Mouse (Mus musculus): ENCODE measurements around the gene March10. TPM values are rescaled to one million over a fixed set of nuclear protein-coding genes. Genes with fewer than 3 reads are reported as not detected.

Gene March10
- total RNA-seq, 2 experiments from 2014 or later = 0.09 TPM; not detected in 1

DNA sequence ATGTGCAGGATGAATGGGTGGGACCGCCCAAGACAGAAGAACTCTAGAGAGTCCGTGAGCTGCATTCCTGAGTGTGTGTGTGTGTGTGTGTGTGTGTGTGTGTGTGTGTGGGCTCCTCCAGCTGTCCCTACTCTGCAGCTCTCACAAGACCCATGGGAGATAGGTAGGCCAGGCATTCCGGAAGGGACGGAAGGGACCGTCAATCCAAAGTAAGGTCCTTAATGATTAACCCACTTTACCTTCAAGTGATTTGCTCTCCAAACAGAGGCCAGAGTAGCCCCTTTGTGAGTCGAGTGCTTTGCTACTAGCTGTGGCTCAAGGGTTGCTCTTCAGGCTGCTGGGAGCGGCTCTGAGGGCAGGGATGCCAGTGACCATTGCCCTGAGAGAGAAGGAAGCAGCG lies 104.4 kb downstream of the March10 start:
- no peak for DNase-seq

DNA sequence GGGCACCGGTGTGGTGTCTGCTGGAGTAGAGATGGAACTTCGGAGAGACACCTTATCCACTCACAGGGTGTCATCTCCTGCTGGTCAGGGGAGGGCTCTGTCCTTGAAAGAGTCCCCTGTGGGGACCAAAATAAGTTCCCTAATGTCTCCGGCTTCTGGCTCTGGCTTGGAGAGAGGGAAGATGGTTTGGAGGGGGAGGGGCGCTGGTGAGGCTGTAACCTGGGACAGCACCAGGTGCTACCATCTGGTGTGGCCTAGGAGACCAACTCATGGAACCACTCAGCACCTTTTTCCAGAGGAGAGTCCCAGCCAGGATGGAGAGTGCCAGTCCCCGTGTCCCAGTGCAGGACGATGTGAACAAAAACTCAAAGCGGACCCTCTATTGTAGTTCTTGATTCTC lies 105.9 kb downstream of the March10 start:
- DNase-seq = no peak

DNA sequence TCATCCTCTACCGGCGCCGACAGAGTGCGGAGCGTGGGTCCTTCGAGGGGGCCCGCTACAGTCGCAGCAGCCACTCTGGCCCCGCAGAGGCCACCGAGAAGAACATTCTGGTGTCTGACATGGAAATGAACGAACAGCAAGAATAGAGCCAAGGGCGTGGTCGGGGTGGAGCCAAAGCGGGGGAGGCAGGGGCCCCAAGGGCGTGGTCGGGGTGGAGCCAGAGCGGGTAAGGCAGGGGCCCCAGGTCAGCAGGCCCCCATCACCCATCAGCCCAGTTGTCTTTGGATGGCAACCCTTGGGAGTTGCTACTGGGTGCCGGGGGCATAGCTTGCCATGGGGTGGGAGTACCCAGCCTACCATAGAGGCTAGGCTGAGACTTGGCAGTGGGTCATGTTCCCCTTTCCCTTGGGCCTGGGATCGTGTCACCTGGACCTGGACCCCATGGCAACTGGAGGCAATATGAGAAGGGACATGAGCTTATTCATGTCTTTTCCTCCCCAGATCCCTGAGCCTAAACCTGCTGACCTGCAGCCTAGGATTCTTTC lies 106.7 kb downstream of the March10 start:
- no peak for DNase-seq

DNA sequence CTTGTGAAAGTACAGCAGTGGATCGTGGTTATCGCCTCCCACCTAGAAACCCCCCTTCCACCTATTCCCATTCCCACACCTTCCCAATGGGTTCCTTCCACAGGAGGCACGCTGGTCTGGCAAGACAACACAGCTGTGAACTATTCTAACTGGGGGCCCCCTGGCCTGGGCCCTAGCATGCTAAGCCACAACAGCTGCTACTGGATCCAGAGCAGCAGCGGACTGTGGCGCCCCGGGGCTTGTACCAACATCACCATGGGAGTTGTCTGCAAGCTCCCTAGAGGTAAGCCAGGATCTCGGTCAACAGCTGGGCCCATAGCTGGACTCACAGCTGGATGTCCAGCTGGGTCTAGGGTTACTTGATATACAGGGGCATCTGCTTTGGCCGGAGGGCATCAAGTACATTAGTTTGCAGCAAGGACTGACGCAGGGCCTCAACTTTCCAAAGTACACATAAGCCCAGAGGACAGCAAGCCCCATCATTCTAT lies 108.0 kb downstream of the March10 start:
- no peak for DNase-seq

DNA sequence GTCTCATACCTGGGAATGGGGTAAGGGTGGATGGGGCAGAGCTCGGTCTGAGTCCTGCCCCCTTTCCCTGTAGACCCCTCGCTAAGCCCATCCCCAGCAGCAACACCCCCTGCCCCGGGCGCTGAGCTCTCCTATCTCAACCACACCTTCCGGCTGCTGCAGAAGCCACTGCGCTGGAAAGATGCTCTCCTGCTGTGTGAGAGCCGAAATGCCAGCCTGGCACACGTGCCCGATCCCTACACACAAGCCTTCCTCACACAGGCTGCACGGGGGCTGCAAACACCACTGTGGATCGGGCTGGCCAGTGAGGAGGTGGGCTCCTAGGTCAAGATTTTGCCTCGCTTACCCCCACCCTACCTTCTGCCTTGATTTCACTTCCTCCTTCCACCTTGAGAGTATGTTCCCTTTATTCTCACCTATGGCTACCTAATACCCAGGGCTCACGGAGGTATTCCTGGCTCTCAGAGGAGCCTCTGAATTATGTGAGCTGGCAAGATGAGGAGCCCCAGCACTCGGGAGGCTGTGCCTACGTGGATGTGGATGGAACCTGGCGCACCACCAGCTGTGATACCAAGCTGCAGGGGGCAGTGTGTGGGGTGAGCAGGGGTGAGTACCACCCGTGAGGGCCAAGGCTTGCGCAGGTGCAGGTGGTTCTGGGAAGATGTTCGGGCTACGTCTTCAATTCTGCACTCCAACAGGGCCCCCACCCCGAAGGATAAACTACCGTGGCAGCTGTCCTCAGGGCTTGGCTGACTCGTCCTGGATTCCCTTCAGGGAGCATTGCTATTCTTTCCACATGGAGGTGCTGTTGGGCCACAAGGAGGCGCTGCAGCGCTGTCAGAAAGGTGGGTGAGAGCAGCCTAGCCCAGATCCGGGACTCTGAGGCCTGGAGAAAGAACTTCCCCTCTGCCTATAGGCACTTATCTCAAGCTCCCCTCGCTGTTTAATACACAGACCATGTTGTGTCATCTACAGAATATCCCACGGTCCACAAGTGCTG lies 109.1 kb downstream of the March10 start:
- peak; percentile 91 for DNase-seq

DNA sequence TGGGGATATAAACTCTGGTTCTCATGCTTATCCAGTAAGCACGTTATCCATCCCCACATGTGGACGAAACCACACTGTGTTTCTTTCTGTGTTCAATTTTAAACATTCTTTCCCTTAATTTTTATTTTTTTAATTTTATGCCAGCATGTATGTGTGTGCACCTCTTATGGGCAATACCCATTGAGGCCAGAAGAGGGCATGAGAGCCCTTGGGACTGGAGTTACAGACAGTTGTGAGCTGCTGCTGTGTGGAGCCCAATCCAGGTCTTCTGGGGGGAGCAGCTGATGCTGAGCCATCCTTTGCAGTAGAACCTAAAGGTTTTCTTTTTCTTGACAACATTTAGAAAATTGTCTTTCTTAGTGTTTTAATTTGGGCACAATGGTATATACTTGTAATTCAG lies 111.3 kb downstream of the March10 start:
- DNase-seq = peak; percentile 54

DNA sequence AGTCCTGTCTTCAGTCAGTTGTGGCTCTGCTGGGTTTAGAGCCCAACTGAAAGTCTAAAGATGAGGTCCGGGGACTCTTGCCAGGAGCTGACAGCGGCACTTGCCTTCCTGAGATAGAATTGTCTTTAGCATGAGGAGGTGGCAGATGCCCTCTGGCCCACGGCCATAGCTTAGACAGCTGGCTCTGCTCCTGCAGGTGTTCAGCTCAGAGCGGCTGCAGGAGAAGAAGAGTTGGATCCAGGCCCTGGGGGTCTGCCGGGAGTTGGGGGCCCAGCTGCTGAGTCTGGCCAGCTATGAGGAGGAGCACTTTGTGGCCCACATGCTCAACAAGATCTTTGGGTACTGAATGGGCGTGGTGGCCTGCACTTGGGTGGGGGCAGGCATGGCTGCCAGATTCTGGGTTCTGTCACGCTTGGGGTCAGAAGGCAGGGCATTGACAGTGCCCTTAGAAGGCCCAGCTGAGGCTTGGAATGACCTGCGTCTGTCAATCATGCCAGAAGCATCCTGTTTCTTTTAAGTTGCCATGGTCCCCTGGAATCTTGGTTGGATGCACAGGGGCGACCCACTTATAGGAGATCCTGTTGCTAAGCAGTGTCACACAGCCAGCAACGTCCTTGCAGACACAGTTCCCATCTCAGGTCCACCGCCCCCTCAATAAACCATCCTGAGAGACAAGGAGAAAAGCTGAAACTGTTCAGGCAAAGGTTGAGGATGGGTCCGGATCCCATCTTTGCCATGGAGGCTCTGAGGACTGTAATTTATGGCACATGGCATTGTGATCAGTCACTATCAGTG lies 117.7 kb downstream of the March10 start:
- no peak for DNase-seq

DNA sequence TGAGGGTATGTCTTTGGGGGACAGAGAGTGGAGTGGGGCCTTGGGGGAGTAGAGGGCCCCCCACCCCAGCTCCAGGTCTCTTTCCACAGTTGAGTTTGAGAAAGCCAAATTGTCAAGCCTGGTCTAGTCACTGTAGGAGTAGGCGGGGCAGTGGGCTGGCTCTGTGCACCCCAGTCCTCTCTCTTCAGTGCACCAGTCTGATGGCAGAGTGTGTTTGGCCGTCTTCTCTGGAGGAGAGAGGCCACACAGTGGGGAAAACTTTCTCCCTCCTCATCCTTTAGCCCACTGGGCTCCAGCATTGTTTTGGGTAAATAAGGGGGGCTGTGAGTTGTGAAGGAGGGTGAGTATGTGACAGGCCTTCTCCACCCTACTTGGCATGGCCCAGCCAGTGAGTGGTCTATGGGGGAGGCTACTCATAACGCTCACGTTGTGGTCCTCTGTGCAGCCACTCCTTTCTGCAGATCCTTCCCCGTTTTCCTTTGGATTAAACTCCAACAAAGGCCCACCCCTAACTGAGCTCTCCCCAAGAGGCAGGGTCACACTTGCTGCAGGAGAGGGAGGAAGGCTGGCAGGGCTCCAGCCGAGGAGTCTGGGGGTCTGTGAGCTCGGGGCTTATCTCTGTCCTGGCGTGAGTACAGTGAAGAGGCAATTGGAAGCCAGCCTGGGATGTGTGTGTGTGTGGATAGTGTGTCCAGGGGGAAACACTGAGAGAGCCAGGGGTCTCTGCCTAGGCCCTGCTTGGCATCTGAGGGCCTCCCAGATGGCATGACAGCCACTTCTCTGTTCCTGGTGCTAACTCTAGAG lies 122.5 kb downstream of the March10 start:
- DNase-seq = peak; percentile 55

DNA sequence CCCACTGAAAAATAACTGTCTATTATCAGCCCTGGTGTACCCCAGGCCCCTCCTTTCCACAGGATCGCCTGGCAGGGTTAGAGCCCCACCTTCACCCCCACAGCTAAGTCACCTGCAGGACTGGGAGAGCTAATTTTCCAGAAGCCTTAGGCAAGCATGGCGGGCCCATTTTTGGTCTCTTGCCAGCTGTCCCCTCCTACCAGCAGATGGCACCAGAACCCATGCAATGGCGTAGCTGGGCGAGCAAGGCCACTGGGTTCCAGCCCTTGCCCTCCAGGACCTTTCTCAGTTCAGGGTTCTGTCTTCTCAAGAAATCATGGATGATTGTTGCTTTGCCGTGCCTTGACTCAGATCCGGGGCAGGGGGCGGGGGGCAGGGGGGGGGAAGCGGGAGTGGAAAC lies 124.1 kb downstream of the March10 start:
- DNase-seq = peak; percentile 81

DNA sequence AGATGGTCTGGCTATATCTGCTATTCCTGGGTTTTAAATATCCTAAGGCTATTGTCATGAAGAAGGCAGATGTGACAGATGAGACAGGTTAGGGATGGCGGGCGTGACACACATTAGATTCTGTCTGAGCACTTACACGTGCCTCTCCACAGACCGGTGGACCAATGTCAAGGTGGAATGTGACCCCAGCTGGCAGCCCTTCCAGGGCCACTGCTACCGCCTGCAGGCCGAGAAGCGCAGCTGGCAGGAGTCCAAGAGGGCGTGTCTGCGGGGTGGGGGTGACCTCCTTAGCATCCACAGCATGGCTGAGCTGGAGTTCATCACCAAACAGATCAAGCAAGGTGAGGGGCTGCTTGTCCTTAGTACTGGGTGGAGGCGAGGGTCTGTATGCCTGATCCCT lies 124.8 kb downstream of the March10 start:
- DNase-seq = peak; percentile 89

DNA sequence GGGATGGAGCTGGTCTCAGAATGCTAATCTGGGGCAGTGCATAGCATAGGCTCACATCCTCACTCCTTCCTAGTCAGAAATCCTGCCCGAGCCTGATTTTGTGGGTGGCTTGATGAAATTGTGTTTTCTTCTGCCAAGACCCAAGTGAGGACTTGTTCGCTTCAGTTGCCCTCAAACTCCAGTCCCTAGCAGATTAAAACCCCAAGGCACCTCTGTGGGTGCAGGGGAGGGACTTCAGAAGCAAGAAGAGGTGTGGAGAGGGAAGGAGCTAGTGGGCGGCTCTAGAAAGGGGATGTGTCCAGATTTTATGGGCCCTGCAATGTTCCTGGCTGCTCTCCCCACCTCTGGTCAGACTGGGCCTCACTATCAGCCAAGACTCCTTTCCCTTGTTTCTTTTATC lies 125.4 kb downstream of the March10 start:
- DNase-seq = no peak

DNA sequence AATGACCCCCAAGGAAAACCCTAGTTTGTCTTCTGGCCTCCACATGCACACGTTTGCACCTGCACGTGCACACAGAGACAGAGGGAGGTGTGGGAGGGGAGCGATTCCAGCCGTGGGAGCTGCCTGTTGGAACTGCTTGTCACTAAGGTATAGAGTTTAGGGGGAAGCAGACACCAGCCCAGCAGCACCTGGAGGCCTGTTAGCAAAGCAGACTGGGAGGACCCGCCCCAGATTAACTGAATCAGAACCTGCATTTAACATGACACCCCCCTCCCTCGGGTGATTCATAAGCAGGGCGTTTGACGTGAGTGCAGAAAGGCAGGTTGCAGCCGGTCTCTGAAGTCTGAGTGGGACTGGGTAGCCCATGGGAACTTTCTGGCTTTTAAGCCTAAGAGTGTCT lies 126.6 kb downstream of the March10 start:
- DNase-seq = no peak

DNA sequence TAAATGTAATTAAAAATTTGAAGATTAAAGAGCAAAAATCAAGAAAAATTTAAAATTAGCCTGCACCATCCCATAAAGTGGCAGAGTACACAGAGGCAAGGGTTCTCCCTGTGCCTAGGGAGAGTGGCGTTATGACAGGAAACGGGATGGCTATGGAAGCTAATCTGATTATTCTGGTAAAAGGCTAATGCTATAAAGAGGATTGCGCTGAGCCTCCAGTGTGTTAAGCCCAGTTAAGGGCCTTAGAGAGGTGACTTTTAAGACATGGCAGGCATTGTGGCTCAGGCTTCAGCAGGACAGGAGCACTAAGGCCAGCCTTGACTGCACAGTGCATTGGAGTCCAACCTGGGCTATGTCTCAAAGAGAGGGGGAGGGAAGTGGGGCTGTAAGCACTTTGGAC lies 129.4 kb downstream of the March10 start:
- no peak for DNase-seq

DNA sequence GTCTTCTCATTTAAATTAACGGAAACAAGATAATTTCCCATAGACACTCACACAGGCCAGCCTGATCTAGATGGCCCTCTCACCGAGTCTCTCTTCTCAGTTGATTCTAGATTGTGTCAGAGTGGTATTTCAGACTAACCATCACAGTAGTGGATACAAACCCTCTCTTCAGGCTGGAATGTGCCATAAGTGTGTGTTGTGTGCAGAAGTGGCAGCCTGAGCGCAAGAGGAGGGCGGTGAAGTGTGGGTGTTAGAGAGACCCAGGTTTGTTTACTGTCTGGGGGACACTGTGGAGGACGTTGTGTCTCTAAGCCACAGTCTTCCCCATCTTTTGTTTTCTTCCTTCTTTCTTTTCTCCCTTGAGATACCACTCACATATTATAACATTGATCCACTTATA lies 133.0 kb downstream of the March10 start:
- no peak for DNase-seq

DNA sequence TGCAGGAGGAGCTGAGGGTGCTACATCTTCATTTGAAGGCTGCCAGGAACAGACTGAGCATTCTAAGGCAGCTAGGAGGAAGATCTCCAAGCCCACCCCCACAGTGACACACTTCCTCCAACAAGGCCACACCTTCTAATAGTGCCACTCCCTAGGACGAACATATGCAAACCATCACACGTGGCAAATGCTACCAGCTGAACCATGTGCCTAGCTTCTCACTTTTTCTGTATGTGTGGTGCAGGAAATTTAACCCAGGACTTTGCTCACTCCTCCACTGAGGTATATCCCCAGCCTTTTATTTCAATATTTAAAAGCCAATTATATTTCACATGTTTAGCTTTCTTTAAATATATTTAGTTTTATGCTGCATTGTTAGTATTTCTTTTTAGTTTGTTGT lies 135.4 kb downstream of the March10 start:
- DNase-seq = no peak

DNA sequence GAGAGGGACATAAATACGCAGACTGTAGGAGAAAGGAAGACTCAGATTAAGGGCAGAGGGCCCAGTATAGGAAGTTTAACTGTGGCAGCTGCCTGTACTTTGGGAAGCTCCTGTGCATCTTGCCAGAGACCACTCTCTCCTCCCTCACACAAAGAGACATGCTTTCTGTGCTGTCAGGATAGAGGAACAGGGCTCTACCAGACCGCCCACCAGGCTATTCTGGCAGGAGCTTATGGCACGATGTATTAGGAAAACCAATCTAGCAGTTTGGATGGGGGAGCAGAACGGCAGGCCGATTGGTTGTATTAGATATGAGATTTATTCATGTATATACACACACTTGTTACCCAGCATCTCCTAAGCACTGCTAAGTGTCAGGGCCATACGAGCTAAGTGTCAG lies 138.8 kb downstream of the March10 start:
- DNase-seq = no peak

DNA sequence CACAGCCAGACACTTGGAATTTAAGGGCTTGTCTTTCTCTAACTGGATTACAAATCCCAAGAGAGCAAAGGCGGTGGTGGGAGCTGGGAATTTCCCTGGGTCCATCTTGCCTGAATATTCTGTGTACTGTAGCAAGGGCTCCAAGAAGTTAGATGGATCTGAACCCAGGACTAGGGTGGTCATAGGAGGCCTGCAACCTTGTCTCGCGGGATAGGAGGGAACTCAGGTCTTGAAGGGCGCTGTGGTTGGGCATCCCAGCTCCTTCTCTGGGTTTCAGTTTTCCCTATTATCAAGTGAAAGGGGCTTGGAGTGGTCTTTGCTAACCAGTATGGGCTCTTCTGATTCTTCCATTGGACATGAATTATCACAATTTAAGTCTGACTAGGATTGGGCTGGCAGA lies 140.4 kb downstream of the March10 start:
- no peak for DNase-seq

DNA sequence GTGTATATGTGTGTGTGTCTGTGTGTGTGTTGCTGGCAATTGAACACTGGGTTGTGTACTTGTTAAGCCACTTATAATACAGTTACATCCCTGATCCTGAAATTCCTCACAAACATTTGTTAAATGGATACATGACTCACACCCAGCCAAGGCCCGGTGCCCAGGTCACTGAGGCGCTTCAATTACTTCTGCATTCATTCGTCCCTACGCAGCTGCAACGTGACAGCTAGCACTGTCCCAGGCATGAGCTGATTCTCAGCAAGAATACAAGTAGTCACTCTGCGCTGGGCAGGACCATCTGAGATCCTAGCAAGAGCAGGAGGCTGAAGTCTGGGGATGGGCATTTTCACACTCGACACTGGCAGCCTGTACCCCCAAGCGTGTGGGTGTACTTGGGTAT lies 141.2 kb downstream of the March10 start:
- DNase-seq = no peak

DNA sequence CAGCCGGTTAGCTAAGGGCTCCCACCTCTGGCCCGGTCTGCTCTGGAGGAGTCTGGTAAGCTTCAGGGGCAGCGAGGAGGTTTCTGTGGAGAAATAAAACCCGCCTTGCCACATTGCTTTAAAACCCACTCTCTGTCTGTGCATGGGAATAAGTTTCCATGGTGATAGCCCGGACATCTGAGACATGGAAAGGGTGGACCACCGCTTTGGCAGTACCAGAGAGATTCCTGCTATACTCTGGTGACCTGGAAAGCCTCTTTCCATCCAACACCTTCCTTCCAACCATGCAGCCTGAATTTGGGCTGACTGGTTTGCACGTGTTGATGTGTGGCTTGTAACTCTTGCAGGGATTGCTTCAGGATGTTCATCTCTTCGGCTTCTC lies 142.9 kb downstream of the March10 start:
- no peak for DNase-seq

DNA sequence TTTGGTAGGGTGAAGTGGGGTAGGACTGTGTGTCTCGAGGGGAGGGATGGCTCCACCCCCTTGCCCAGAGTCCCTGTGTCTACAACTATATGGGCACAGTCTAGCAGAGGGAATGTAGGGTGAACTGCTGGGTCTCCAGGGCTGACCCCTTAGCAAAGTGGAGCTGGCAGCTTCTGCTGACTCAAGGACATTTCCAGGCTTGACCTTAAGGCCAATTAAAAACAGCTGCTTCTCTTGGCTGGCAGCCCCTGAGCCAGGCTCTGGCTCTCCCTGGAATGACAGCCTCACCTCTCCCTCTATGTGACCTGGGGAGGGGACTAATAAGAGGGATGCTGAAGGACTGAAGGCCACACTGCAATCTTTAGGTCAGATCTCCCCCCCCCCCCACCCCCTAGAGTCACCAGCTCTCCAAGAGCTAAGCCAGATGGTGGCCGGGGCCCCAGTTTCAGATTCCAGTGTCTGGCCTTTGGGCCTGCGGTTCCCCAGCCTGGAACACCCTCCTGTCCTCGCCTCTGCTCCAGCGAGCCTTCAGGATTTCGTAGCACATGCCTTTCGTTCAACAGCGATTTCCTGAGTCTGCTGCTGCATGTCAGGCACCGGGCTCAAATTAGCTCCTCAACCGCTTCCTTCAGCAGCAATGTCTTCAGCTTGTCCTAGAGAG lies 143.4 kb downstream of the March10 start:
- DNase-seq = peak; percentile 51

DNA sequence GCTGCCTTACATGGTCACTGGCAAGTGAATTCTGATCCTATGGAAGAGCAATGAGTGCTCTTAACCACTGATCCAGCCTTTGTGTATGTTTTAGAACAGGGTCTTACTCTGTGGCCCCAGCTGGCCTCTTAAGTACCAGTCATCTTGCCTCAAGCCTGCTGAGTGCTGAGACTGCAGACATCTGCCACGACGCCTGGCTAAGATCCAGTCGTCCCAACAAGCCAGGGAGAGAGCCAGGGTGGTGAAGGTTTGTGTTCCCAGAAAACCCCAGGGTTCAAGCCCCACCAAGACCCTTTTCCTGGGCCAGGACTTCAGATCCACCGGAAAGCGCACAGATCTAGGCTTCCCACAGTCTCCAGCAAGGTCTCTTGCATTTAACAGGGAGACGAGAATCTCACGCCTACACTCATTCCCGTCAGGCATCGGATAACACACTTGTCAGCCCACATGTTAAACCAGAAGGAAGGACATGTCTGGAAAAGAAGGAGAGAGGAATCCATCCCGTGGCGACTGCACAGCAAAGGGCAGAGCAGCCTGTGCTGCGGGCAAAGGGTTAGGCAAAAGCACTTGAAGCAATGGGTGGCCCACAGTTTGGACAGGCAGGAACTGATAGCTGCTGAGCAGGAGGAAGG lies 144.1 kb downstream of the March10 start:
- DNase-seq = no peak
